Mouse (Mus musculus): ENCODE measurements around the gene Csnka2ip. TPM values are rescaled to one million over a fixed set of nuclear protein-coding genes. Genes with fewer than 3 reads are reported as not detected.

Csnka2ip gene
- polyA plus RNA-seq (2014; fragmentation: Illumina TruSeq; extraction: RNeasy Lipid Tissue Mini Kit (QIAGEN cat#74804)): not detected

DNA sequence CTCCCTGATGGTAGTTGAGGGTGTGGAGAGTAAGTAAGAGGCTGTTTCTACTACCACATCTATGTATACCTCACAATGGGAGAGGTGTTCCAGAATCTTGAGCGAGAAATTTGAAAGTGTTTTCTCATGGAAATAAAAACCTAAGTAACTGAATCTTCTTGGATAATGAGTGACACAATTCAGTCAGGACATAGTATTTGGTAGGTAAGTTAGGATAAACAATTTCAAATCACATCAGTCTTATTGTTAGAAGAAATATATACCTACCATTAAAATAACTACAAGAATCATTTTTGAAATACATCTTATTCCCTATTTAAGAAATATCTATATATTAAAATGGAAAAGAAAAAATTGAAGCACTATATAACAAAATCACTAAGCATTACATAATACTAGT is at the start of gene Csnka2ip:
TSS of gene Csnka2ip (minus strand) at position 101 of the 400 bp plus-strand sequence.

Other genes starting within 250 kb of the Csnka2ip start
- 111 TPM for gene 4930453N24Rik, start 168.8 kb upstream of the Csnka2ip start, polyA plus RNA-seq (2014; fragmentation: Illumina TruSeq; extraction: RNeasy Lipid Tissue Mini Kit (QIAGEN cat#74804))
- 95.9 TPM for gene Zfp654, start 249.2 kb upstream of the Csnka2ip start, polyA plus RNA-seq (2014; fragmentation: Illumina TruSeq; extraction: RNeasy Lipid Tissue Mini Kit (QIAGEN cat#74804))
- gene Cggbp1, start 249.6 kb upstream of the Csnka2ip start, polyA plus RNA-seq (2014; fragmentation: Illumina TruSeq; extraction: RNeasy Lipid Tissue Mini Kit (QIAGEN cat#74804)): 372 TPM